Comparison of ENCODE assay signal across 8 mouse cellular contexts in the genomic region with DNA sequence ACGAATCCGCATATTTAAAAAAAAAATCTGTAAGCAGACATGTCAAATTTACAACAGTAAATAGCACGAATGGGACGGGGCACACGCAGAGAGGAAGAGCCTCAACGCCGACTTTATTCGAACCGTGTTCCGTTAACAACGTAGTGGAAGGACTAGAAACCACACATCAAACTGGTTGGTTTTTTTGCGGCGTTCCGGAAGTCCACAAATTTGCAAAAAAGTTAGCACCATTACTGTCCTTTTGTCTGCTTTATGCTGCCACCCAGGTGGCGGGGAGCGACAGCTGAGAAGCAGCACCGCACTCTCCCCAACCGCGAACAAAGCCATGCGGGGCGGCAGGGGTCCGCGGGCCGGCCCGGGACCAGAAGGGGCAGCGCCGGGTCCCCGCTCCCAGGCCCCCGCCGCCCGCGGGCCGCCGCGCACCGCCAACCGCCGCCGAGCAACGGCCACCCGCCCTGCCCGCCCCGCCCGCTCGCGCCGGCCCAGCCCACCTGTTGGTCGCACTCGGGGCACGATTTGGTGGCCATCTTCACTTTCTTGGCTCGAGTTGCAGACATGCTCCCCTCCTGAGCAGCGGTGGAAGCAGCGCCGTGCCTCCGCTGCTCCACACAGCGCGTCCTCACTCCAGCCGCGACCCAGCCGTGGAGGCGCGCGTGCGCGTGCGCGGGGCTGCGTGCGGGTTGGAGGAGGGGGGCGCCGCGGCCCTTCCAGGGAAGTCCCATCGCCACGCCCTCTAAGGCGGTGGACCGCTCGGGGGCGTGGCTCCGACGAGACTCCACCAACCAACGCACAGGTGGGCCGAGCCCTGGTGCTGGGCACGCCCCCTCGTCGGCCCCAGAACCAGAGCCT. TPM values are rescaled to one million over a fixed set of nuclear protein-coding genes. Genes with fewer than 3 reads are reported as not detected.
DNase-seq lines count a peak whose midpoint lies in the region; ATAC-seq lines count a peak whose summit lies in the region.

A gene (minus strand): TSS at position 666 of the 849 bp plus-strand sequence.

- H3K27ac ChIP-seq in heart, embryonic 14.5 days (replicated peaks in 1 of 2; ENCODE audit: control insufficient read depth in 1 of 2, insufficient read depth in 1 of 2, low read depth in 2 of 2, low read length in 2 of 2): peak within 1 kb of the TSS; percentile 98
- H3K27ac ChIP-seq in liver, embryonic 13.5 days: peak within 1 kb of the TSS; percentile 94
- H3K27ac ChIP-seq in stomach, embryonic 16.5 days (ENCODE audit: low read length): peak within 1 kb of the TSS; percentile 96

- under 1% methylated on average over 72 of the region's 85 CpGs for WGBS in heart, embryonic 14.5 days
- under 1% methylated on average over 85 of the region's 85 CpGs for WGBS in liver, embryonic 13.5 days (ENCODE audit: insufficient replicate concordance)
- under 1% methylated on average over 77 of the region's 85 CpGs for WGBS in stomach, embryonic 16.5 days

- peak within 1 kb of the TSS; percentile 68 for H3K4me2 ChIP-seq in heart, embryonic 14.5 days (ENCODE audit: low read length)
- H3K4me2 ChIP-seq in liver, embryonic 13.5 days: peak within 1 kb of the TSS; percentile 78
- H3K4me2 ChIP-seq in stomach, embryonic 16.5 days (ENCODE audit: low read depth, low read length): peak within 1 kb of the TSS; percentile 62

- H3K9me3 ChIP-seq in heart, embryonic 14.5 days (ENCODE audit: control insufficient read depth, low read length): no peaks in the 10 kb centered on the region
- no peaks in the 10 kb centered on the region for H3K9me3 ChIP-seq in liver, embryonic 13.5 days (replicated peaks)
- no peaks in the 10 kb centered on the region for H3K9me3 ChIP-seq in stomach, embryonic 16.5 days (replicated peaks; ENCODE audit: control insufficient read depth, low read length)

- H3K4me3 ChIP-seq in heart, embryonic 14.5 days (ENCODE audit: control insufficient read depth in 1 of 2, insufficient read depth in 1 of 2, low read depth in 1 of 2, low read length in 2 of 2): peak within 1 kb of the TSS; percentile 91 to 99
- peak within 1 kb of the TSS; percentile 90 for H3K4me3 ChIP-seq in liver, embryonic 13.5 days (replicated peaks)
- H3K4me3 ChIP-seq in stomach, embryonic 16.5 days (replicated peaks; ENCODE audit: low read length): peak within 1 kb of the TSS; percentile 87

- H3K9ac ChIP-seq in heart, embryonic 14.5 days (ENCODE audit: low read length): peak within 1 kb of the TSS; percentile 99
- peak within 1 kb of the TSS; percentile 95 for H3K9ac ChIP-seq in liver, embryonic 13.5 days
- peak within 1 kb of the TSS; percentile 93 for H3K9ac ChIP-seq in stomach, embryonic 16.5 days (ENCODE audit: low read length)

- peaks cover 6 to 26% of the 10 kb centered on the region in 2 experiments for H3K4me1 ChIP-seq in heart, embryonic 14.5 days (ENCODE audit: control insufficient read depth in 2 of 2, insufficient read depth in 2 of 2, low read length in 2 of 2)
- H3K4me1 ChIP-seq in liver, embryonic 13.5 days (replicated peaks): peaks cover 60% of the 10 kb centered on the region
- H3K4me1 ChIP-seq in stomach, embryonic 16.5 days (ENCODE audit: control insufficient read depth, insufficient read depth, low read length): peaks cover 15% of the 10 kb centered on the region

- no peaks in the 10 kb centered on the region for H3K27me3 ChIP-seq in heart, embryonic 14.5 days (ENCODE audit: control insufficient read depth, insufficient read depth, low read length)
- no peaks in the 10 kb centered on the region for H3K27me3 ChIP-seq in liver, embryonic 13.5 days
- H3K27me3 ChIP-seq in stomach, embryonic 16.5 days (ENCODE audit: control insufficient read depth, insufficient read depth, low read length): no peaks in the 10 kb centered on the region

- peak; percentile 98 for ATAC-seq in erythroid progenitor cell, adult 5-6 weeks (replicated peaks; ENCODE audit: low FRiP score, poor library complexity, severe bottlenecking)
- peak; percentile 99 for ATAC-seq in heart, embryonic 14.5 days (ENCODE audit: insufficient number of reproducible peaks, insufficient read depth, low FRiP score, low read depth)
- peak; percentile 98 for ATAC-seq in liver, embryonic 13.5 days (ENCODE audit: low read depth)
- peak; percentile 100 for ATAC-seq in stomach, embryonic 16.5 days (ENCODE audit: insufficient read depth, low FRiP score)

- DNase-seq in CD4-positive helper T cell, adult 2 months (ENCODE audit: low read depth, low spot score): peak; percentile 99
- peak; percentile 95 for DNase-seq in brain, embryonic 18.5 days (ENCODE audit: low read depth, low spot score)
- DNase-seq in kidney, postnatal 14 days: peak; percentile 99
- peak; percentile 96 for DNase-seq in liver, embryonic 13.5 days
- DNase-seq in neural tube, embryonic 10.5 days (ENCODE audit: extremely low spot score, low spot score): peak; percentile 96

- H3K36me3 ChIP-seq in heart, embryonic 14.5 days (ENCODE audit: control insufficient read depth, insufficient read depth, low read length): no peaks in the 10 kb centered on the region
- H3K36me3 ChIP-seq in liver, embryonic 13.5 days: no peaks in the 10 kb centered on the region
- H3K36me3 ChIP-seq in stomach, embryonic 16.5 days (ENCODE audit: control insufficient read depth, insufficient read depth, low read length): no peaks in the 10 kb centered on the region

RNA-seq across cellular contexts. Expression of the gene that starts here (rescaled TPM):
- total RNA-seq in erythroid progenitor cell, adult 5-6 weeks (2015; ENCODE audit: low replicate concordance): 10.5 and 21.8 TPM in 2 replicates
- total RNA-seq in erythroid progenitor cell, adult 5-6 weeks (2017; ENCODE audit: low replicate concordance): 5.3 and 11.7 TPM in 2 replicates
- polyA plus RNA-seq in heart, embryonic 14.5 days (2014; fragmentation: Nextera tagmentation; extraction: Ambion mirVana): 58.9 and 62.5 TPM in 2 replicates
- polyA plus RNA-seq in liver, embryonic 13.5 days (2015; fragmentation: Nextera tagmentation; extraction: Ambion mirVana): 21.4 and 26.1 TPM in 2 replicates
- 34.0 and 41.0 TPM in 2 replicates for polyA plus RNA-seq in stomach, embryonic 16.5 days (2015; fragmentation: Nextera tagmentation; extraction: Ambion mirVana)

Comparison
In these comparisons a context has a peak if more than half of its experiments do, and no peak if none do; other contexts are left out.
1. Peak in every context shown above with its lines: DNase-seq, ATAC-seq, H3K4me3 ChIP-seq and H3K27ac ChIP-seq.